Mouse (Mus musculus): ENCODE results near the gene Olfml1.

Gene Olfml1

DNA sequence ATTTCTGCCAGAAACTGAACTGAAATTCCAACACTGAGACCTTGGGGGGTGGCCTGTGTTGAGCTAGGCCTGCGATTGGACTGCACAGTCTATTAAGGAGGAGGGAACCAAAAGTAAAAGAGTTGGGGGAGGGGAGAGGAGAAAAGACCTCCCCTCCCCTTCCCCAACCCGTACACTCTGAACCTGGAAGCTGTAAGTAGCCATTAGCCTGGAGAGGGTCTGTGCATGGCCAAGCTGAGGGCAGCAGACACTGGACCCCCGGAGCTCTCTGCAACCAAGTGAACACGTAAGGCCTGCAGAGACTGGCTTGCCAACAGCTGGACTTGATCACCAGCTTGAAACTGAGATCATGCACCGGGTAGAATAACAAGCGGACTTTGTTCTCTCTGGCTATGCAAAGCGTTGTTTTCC lies at the start of gene Olfml1:
Olfml1 (plus strand) TSS at position 186 of the 411 bp plus-strand sequence.
- no peak for DNase-seq (ENCODE audit: inconsistent ontology term)

DNA sequence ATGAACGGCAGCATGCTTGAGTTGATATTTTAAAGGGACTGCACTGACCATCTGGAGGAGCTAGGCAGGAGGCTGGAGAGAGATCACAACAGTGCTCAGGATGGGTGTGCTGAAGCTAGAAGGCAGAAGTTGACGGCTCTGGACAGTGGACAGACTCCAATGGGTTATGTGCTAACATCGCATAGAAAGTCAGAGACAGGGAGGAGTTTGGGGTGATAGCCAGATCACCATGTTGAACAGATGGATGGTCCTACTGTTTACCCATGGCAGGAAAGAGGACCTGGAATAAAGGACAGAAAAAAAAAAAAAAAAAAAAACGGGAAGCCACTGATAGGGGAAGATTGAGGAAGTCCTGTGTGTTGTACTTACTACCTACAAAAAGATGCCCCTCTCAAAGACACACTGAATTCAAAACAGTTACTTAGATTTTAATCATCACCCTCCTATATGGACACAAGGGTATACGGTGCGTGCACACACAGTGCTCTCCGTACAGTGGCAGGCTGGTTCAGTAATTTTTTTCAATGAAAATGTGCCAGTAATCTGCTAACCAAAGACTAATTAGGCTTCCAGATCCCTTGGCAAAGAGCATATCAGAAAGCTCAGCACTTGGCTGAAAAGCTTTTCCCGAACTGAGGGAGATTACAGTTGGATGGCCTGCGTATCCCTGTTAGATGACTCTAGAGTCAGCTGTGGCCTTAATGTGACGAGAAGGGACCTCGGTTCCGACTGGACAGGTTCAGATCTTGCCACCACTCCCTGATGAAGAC lies 47.8 kb upstream of the Olfml1 start:
- no peak for DNase-seq (ENCODE audit: inconsistent ontology term)

DNA sequence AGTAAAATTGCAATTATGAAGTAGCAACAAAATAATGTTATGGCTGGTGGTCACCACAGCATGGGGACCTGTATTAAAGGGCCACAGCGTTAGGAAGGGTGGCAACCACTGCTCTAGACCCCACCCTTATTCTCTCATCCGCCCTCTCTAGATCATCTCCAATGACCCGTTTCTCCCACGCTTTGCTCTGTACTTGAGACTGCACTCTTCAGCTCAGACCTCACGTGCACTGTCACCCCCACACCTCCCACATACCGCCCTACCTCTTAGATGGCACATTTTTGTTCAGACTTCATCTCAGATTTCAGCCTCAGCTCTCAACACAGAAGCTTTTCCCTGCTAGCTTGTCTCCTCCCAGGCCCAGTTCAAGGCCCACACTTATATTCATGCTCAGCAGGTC lies 45.8 kb upstream of the Olfml1 start:
- no peak for DNase-seq (ENCODE audit: inconsistent ontology term)

DNA sequence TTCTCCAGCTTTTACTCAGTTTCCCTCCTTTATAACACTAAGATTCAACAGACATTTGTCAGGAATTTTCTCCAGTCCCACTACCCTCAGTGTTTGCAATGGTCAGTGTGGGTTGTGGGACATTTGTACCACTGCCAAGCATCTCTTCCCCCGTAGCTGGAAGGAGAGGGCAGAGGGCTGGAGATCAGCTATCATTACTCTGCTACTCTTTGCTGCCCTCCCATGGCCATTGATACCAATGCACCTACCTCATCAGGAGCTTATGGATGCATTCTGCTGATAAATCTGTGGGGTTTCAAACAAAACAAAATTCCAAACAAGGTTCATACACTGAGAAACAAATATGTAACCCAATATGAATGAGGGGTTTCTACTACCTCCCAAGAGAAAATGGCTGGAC lies 40.9 kb upstream of the Olfml1 start:
- peak; percentile 12 for DNase-seq (ENCODE audit: inconsistent ontology term)

DNA sequence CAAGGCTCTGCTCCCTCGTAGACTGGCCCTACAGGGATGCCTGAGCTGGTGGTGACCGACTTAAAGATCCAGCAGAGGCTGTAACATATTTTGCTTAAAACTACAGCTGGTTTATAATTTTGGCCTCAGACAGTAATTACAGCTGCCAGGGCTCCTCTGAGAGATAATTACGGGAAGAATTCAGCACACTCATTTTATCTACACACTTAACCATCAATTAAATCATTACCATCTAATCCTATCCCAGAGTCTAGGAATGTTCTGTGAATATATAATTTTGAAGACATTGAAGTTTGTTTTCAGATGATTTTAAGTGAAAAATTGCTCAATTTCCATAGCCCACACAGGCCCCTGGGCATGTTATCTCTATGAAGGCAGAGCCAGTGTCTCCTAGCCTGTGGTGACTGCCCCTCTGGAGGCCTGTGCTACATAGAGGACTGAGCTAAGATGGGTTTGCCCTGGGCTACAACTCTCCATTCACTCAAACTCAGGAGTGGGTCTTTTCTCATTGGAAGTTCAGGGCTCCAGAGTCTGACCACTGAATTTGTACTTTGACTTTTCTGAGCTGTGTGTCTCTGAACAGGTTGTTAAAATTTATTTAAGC lies 39.0 kb upstream of the Olfml1 start:
- no peak for DNase-seq (ENCODE audit: inconsistent ontology term)

DNA sequence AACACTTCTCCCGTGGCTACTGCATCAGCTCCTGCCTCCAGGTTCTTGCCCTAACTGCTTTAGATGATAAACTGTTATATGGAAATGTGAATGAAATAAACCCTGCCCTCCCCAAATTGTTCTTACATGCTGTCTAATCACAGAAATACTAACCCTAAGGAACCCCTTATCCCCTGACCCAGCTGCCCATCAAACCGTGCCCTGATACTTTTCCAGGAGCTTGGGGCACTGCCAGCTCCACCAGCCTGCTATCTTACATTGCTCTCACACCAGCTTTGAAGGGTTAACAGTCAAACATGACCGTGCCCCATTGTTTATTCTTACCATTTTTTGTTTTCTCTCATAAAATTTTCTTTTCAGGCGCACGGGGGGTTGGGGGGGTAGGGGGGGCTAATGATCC lies 37.9 kb upstream of the Olfml1 start:
- no peak for DNase-seq (ENCODE audit: inconsistent ontology term)

DNA sequence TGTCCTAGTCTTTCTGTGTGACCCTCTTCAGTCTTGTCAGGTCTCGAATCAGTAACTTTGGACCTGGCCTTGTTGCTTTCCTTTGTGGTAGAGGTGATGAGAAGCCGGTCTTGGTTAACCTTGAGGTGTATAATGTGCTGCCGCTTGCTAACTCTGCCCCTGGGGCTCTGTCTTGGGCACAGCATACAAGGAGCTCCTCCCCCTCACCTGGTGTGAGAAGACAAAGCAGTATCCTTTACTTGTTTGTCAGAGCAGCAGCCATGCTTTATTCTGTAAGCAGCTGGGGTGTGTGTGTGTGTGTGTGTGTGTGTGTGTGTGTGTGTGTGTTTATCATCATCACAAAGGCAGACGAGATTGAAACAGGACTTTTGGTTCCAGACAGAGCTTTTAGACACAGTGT lies 31.9 kb upstream of the Olfml1 start:
- DNase-seq (ENCODE audit: inconsistent ontology term): no peak

DNA sequence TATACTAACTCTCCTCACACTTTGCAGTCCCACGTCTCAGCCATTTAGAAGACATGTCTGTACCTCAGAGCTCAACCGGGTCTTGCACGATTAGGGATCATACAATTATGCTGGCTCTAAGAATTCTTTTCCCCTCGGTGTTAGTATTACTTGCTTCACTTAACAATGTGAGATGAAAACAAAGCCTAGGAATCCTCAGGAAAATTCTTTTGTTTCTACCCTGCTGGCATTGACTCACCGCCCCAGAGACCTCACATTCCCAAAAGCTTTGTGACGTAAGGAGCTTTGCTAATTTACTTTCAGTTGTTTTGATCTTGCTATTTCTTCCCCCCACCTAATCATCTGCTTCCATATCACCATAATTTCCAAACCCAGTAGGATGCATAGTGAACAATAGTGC lies 30.7 kb upstream of the Olfml1 start:
- peak; percentile 83 for DNase-seq (ENCODE audit: inconsistent ontology term)

DNA sequence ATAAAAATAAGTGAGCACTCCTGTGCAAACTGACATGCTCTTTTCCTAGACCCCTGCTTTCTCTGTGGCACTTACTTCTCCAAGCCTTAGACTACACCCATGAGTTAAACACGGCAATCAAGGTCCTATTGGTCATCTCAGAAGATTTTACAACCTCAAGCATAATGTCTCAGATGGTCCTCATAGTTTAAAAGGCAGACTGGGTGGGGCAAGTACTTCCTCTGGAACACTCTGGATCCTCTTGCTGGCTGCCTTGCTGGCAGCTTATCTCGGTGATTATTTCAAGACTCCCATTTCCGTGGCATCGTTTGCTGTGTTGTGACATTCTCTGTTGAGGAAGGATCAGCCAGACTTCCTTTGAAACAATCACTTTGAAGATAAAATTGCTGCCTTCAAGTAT lies 27.2 kb upstream of the Olfml1 start:
- DNase-seq (ENCODE audit: inconsistent ontology term): no peak

DNA sequence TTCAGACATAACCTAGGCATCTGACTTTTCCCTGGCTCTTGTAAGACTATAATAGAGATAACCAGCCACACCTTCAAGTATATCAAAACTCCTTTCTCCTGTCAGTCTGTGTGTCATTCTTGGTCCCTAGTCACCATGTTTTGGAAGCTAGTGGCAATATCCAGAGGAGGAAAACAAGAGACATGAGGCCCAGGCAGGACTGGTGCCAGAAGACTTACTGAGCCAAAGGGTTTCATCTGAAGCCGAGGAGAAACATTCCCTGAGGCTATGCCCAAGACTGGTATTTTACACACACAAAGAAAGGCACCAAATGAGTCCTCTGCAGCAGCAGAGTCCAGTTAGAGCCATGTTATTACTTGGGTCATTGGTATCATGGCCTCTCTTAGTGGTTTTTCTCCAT lies 22.2 kb upstream of the Olfml1 start:
- DNase-seq (ENCODE audit: inconsistent ontology term): peak; percentile 19

DNA sequence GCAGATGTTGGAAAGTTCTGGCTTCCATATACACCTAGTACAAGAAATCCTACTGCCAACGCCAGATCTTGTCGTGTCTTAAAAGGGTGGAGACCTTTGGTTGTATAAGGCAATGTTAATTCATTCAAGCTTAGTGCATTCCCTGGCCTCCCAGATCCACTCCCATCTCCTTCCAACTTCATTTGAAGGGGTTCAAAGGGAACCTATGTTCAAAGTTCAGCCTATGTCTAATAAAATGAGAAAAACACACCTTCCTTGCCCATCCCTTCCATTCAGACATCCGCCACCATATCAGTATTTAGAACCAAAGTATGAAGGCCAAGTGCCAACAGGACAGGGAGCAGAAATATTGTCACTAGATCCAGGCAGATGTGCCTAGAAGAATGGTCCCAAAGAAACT lies 19.4 kb upstream of the Olfml1 start:
- DNase-seq (ENCODE audit: inconsistent ontology term): no peak

DNA sequence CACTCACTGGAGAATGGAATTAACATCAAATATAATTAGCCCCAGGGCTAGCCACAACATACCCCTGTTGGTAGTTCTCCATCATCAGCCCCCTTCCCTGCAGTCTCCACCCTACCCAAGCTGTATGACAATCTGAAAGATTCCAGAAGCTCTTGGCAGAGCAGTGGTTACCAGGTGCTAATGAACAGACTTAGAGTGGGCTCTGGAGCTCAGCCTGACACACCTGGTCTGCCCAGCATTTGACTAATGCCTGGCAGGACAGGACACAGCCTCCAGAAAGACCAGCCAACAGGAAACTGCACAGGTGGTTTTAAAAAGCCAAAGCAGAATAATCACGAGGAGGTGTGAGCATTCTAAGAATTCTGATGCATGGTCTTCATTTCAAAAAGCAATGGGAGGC lies 13.8 kb upstream of the Olfml1 start:
- no peak for DNase-seq (ENCODE audit: inconsistent ontology term)

DNA sequence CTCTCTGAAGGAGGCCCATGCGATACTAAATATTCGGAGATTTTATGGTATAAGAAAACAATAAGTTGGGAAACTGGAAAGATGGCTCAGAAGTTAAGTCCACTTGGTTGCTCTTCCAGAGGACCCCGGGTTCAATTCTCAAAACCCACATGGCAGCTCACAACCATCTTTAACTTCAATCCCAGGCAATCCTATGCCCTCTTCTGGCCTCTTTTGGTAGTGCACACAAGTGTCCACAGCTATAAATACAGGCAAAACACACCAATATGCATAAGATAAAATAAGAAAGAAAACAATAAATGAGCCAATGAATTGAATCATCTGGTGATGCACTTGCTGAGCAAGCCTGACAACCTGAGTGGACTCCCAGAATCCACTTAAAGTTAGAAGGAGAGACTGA lies 11.3 kb upstream of the Olfml1 start:
- no peak for DNase-seq (ENCODE audit: inconsistent ontology term)

DNA sequence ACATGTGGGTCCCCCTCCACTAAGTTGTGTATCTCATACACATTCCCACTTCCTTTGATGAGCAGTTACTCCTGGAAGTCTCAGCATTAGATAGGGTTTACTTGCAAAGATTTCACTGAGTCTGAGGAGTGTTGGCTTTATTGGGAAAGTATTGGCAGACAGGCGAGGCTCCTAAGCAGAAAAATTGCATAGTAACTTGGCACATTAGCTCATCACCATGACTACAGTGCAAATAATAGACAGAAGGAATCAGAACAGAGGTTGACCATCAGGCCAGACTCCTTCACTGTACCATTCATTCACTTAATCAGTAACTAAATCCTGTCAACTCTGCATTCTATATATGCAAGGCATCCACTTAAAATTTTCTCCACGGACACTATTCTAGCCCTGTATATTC lies 6.6 kb upstream of the Olfml1 start:
- no peak for DNase-seq (ENCODE audit: inconsistent ontology term)

DNA sequence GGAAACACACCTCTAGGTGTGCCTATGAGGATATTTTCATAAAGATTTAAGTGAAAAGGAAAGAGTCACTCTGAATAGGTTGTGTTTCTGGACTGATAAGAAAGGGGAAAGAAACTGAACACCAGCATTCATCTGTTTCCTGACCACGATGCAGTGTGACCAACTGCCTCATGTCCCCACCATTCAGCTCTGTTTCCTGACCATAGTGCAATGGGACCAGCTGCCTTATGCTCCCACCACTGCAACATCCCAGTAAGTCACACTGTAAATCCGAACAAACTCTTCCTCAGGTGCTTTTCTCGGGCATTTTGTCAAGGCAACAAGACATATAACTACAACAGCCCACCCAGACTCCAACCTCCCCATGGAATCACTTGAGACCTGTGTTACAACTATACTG lies 5.7 kb upstream of the Olfml1 start:
- no peak for DNase-seq (ENCODE audit: inconsistent ontology term)

DNA sequence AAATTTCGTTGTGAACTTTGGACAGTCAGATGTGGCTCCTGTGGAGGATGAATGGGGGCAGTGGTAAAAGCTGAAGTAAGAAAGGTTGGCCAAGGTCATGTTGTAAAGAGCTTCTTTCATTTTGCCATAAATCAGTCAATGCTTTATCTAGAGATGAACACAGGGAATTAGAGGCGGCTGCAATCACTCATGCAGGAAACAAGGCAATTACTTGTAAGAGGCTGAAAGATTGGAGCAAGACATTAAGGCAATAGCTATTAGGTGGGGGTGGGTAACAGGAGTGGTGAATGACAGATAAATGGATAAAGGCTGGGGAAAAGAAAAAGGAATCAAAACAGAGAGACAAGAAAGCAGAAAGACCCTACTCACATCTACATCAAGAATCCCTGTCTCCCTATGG lies 3.5 kb upstream of the Olfml1 start:
- no peak for DNase-seq (ENCODE audit: inconsistent ontology term)

DNA sequence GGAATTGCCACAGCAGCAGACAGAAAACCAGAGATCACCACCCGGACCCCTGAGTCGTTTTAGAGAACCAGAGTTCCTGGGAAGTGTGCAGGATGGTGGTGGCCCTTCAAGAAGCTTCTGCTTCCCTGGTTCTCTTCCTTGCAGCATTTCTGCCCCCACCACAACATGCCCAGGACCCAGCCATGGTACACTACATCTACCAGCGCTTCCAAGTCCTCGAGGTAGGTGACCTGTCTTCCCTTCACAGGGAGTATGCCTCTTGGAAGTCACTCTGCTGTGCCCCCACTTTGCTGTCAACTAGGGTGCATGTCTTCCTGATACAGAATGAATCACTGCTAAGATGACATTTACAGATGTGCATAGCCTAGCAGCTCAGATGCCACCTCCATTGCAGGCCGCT lies 428 bp downstream of the Olfml1 start:
- no peak for DNase-seq (ENCODE audit: inconsistent ontology term)

DNA sequence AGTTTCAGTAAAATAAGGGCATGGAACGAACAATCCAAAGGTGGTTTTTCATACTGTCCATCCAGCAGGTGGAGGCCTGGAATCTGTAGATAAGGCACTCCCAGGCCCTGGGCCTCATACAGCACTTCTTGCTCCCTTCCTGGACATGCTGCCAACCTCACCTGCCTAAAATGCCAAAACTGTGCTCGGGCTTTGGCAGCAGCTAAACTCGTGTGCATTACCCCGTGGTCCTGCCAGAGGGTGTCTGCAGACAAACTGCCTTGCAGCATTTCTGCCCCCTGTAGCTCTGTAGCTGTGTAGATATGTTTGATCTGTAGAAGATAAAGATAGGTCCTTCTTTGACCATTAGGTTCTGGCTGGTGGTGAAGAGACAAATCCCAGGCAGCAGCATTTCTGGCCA lies 1.7 kb downstream of the Olfml1 start:
- no peak for DNase-seq (ENCODE audit: inconsistent ontology term)

DNA sequence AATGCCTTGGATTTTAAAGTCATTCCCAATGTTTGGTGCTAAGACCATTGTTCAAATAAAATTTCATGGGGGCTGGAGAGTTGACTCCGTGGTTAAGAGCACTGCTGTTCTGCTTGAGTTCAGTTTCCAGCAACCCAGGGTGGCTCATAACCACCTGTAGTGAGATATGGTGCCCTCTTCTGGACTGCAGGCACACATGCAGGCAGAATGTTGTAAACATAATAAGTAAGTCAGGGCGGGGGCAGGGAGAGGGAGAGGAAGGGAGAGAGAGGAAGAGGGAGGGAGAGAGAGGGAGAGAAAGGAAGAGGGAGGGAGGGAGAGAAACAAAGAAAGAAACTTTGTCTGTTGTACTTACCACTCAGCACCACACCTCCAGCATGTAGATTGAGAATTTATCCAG lies 6.6 kb downstream of the Olfml1 start:
- DNase-seq (ENCODE audit: inconsistent ontology term): no peak

DNA sequence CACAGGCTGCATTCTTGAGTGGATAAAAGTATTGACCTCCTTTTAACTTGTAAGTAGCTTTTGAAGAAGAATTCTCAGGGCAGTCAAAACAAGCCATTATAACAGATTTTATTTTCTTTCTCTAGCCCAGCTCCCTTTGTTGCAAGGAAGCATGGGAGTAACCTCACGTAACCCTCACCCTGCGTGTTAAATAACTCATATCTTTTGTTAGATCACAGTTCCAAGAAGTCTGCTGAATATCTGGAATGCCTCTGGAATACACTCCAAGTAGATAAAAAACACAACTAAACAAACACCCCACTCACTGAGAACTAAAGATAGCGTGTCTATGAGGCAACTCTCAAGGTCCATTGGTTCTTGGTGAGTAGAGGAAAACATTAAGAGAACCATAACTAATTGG lies 7.0 kb downstream of the Olfml1 start:
- no peak for DNase-seq (ENCODE audit: inconsistent ontology term)

DNA sequence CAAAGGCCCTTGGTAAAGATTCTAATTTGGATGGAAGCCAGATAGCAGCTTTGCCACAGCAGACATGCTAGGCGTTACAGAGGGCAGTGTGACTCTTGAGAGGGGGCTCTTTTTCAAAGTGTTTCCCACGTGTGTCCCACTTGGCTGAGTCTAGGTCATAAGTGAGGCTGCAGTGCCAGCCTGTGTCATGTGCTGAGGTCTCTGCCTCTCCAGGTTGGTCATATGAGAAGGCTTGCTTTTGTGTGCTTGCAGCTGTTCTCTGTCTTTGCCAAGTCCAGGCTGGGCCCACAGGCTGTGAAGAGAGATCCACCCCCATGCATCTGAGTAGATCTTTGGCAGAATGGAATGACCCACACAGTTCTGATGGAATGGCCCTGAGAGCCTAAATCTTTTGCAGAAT lies 25.4 kb downstream of the Olfml1 start:
- peak; percentile 58 for DNase-seq (ENCODE audit: inconsistent ontology term)

DNA sequence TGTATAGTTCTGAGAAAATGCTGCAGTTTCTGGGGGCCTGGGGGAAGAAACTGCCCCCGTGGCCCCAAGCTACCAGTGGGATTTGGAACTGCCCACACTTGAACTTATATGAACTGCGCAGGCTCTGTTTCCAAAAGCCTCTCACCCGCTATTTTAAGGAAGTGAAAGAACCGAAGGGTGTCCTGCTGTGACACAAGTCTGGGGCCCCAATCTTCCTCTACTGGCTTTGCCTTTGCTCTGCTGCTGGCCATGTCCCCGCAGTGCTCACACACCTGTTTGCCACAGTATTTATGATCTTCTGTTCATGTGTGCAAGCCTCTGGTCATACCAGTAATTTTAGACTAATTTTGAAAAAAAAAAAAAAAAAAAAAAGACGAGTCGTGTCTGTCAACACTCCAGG lies 26.7 kb downstream of the Olfml1 start:
- DNase-seq (ENCODE audit: inconsistent ontology term): no peak

DNA sequence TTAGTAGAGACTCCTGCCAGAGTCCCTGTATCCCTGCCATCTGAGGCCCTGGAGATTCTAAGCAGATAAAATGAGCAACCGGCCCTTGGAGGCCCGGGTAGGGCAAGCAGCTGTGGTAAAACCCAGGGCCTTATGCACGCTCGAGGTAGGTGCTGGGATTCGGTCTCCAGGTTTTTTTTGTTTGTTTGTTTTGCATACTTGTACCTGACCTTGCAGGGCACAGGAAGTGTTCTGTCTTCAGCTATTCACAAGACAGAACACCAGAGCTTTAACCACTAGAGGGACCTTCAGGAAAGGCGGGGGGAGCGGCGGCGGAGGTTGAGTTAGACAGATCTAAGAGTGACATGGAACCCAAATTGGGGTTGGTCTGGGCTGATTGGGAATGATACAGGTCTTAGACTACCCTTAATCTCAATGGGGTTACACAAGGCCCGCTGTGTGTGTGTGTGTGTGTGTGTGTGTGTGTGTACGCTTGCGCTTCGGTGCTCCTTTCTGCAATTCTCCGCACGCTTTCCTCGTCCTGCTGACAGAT lies 27.1 kb downstream of the Olfml1 start:
- no peak for DNase-seq (ENCODE audit: inconsistent ontology term)
